Mouse (Mus musculus): ENCODE results near the gene Arid2. TPM values are rescaled to one million over a fixed set of nuclear protein-coding genes. Genes with fewer than 3 reads are reported as not detected.
"Not testable (repeated sequence)": the region's sequence is repeated elsewhere in the genome, so short reads cannot be mapped to it uniquely, and the experiment has no call there.

The Arid2 gene
- 22.9 and 29.6 TPM in 2 replicates for polyA plus RNA-seq (2011; ENCODE audit: insufficient read length, low read depth, missing spikeins)

- Histone ChIP-seq H3K27ac (ENCODE audit: insufficient read depth, low read length) (peak within 1 kb of the TSS; percentile 96), H3K4me1 (ENCODE audit: control insufficient read depth, insufficient read depth, low read length) (peaks cover 6% of the 10 kb centered on the region; the same call in 1 of the 2 replicates), H3K4me3 (ENCODE audit: insufficient read depth, low read length) (peak within 1 kb of the TSS; percentile 95)
- no peak for TF ChIP-seq CTCF (IDR thresholded peaks at IDR 0.05; ENCODE audit: borderline replicate concordance, insufficient read depth, low read length)
- peak; percentile 22; the same call in 1 of the 2 replicates for TF ChIP-seq POLR2A (IDR thresholded peaks at IDR 0.05; ENCODE audit: low read depth, low read length)
These were observed at the start of gene Arid2 for GRCm38 (mm10) chr15:96287369-96287975. Gene Arid2 (plus strand): TSS chr15:96287518.

DNA sequence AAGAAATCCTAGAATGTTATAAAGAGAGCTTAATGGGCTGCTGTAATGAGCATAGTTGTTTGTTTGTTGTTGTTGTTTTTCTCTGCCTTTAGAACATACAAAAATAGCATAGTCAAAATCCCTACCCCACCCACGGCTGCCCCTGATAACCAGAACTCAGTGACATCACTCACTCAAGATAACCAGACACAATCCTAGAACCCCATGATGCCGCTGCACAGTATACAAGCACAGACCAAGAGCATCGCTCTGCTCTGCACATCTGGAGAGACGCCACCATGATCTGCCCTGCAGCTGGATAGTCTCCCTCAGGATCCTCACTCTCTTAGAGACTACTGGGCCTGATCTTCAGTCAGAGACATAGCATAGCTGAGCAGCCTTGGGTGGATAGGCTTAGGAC, 49.2 kb upstream of the Arid2 start:
- no peaks in the 10 kb centered on the region for H3K4me1 ChIP-seq (ENCODE audit: control insufficient read depth, insufficient read depth, low read length)
- H3K27ac ChIP-seq (ENCODE audit: insufficient read depth, low read length): no peak overlapping the region
- H3K4me3 ChIP-seq (ENCODE audit: insufficient read depth, low read length): no peak overlapping the region
- TF ChIP-seq CTCF (IDR thresholded peaks at IDR 0.05; ENCODE audit: borderline replicate concordance, insufficient read depth, low read length): no peak
- TF ChIP-seq POLR2A (IDR thresholded peaks at IDR 0.05; ENCODE audit: low read depth, low read length): no peak

GRCm38 (mm10) chr15:96244171-96244570, 43.1 kb upstream of the Arid2 start:
- Histone ChIP-seq H3K27ac (ENCODE audit: insufficient read depth, low read length) (no peak overlapping the region), H3K4me3 (ENCODE audit: insufficient read depth, low read length) (no peak overlapping the region), H3K4me1 (ENCODE audit: control insufficient read depth, insufficient read depth, low read length) (no peaks in the 10 kb centered on the region)
- TF ChIP-seq POLR2A (IDR thresholded peaks at IDR 0.05; ENCODE audit: low read depth, low read length) (no peak), CTCF (IDR thresholded peaks at IDR 0.05; ENCODE audit: borderline replicate concordance, insufficient read depth, low read length) (no peak)

DNA sequence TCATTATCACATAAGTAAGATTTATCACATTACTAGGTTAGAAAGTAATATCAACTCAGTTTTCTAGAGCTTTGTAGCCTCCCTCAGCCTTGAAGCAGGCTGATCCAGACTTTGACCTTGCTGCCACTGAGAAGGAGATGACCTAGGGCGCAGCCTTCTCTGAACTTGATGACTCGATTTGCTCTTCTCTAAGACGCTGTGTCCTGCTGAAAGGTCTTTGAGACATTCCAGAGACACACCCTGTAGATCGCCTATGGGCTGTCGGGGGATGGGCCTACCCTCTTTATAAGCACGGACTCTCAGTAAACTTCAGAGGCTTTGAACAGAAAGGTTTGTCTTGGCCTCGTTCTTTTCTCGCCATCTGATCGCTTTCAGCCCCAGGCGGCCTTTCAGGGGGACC, 42.6 kb upstream of the Arid2 start:
- not testable (repeated sequence) for H3K4me3 ChIP-seq (ENCODE audit: insufficient read depth, low read length); H3K27ac ChIP-seq (ENCODE audit: insufficient read depth, low read length); H3K4me1 ChIP-seq (ENCODE audit: control insufficient read depth, insufficient read depth, low read length)

GRCm38 (mm10) chr15:96253827-96254226, 33.5 kb upstream of the Arid2 start:
- H3K4me1 ChIP-seq (ENCODE audit: control insufficient read depth, insufficient read depth, low read length): no peaks in the 10 kb centered on the region
- H3K27ac ChIP-seq (ENCODE audit: insufficient read depth, low read length): no peak overlapping the region
- no peak overlapping the region for H3K4me3 ChIP-seq (ENCODE audit: insufficient read depth, low read length)
- TF ChIP-seq POLR2A (IDR thresholded peaks at IDR 0.05; ENCODE audit: low read depth, low read length) (no peak), CTCF (IDR thresholded peaks at IDR 0.05; ENCODE audit: borderline replicate concordance, insufficient read depth, low read length) (no peak)

- Histone ChIP-seq H3K27ac (ENCODE audit: insufficient read depth, low read length) (no peak overlapping the region), H3K4me3 (ENCODE audit: insufficient read depth, low read length) (no peak overlapping the region), H3K4me1 (ENCODE audit: control insufficient read depth, insufficient read depth, low read length) (no peaks in the 10 kb centered on the region)
- no peak for TF ChIP-seq POLR2A (IDR thresholded peaks at IDR 0.05; ENCODE audit: low read depth, low read length)
These were observed 33.0 kb upstream of the Arid2 start for GRCm38 (mm10) chr15:96254356-96254755.

- TF ChIP-seq CTCF (IDR thresholded peaks at IDR 0.05; ENCODE audit: borderline replicate concordance, insufficient read depth, low read length) (no peak), POLR2A (IDR thresholded peaks at IDR 0.05; ENCODE audit: low read depth, low read length) (no peak)
- H3K4me3 ChIP-seq (ENCODE audit: insufficient read depth, low read length): no peak overlapping the region
These were observed 29.5 kb upstream of the Arid2 start for GRCm38 (mm10) chr15:96257781-96258180.

DNA sequence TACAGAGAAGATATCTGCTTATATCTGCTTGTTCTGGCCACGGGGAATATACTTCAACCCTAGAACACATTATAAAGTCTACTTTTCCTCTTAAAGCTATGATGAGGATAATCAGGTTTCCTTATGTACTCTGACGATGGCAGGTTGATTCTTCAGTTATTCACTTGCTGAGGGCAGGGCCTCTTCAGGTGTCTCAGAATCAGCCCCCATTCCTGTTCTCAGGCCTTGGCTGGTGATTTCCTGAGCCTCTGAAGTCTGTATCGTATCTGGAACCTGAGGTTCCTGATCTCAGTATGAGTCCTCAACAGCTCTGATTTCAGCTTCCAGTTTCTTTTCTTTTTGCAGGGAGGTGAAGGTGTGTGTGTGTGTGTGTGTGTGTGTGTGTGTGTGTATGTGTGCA, 22.7 kb upstream of the Arid2 start:
- Histone ChIP-seq H3K4me1 (ENCODE audit: control insufficient read depth, insufficient read depth, low read length) (no peaks in the 10 kb centered on the region), H3K4me3 (ENCODE audit: insufficient read depth, low read length) (no peak overlapping the region), H3K27ac (ENCODE audit: insufficient read depth, low read length) (no peak overlapping the region)
- TF ChIP-seq CTCF (IDR thresholded peaks at IDR 0.05; ENCODE audit: borderline replicate concordance, insufficient read depth, low read length): no peak
- TF ChIP-seq POLR2A (IDR thresholded peaks at IDR 0.05; ENCODE audit: low read depth, low read length): no peak

More at GRCm38 (mm10) chr15:96257781-96258180, 29.5 kb upstream of the Arid2 start:
- H3K27ac ChIP-seq (ENCODE audit: insufficient read depth, low read length): no peak overlapping the region
- H3K4me1 ChIP-seq (ENCODE audit: control insufficient read depth, insufficient read depth, low read length): no peaks in the 10 kb centered on the region

GRCm38 (mm10) chr15:96267933-96268332, 19.4 kb upstream of the Arid2 start:
- TF ChIP-seq POLR2A (IDR thresholded peaks at IDR 0.05; ENCODE audit: low read depth, low read length) (no peak), CTCF (IDR thresholded peaks at IDR 0.05; ENCODE audit: borderline replicate concordance, insufficient read depth, low read length) (no peak)
- Histone ChIP-seq H3K27ac (ENCODE audit: insufficient read depth, low read length) (no peak overlapping the region), H3K4me3 (ENCODE audit: insufficient read depth, low read length) (no peak overlapping the region), H3K4me1 (ENCODE audit: control insufficient read depth, insufficient read depth, low read length) (no peaks in the 10 kb centered on the region)

GRCm38 (mm10) chr15:96268610-96269009, 18.7 kb upstream of the Arid2 start:
- Histone ChIP-seq H3K4me1 (ENCODE audit: control insufficient read depth, insufficient read depth, low read length) (no peaks in the 10 kb centered on the region), H3K27ac (ENCODE audit: insufficient read depth, low read length) (no peak overlapping the region), H3K4me3 (ENCODE audit: insufficient read depth, low read length) (no peak overlapping the region)
- TF ChIP-seq POLR2A (IDR thresholded peaks at IDR 0.05; ENCODE audit: low read depth, low read length): no peak

- Histone ChIP-seq H3K27ac (ENCODE audit: insufficient read depth, low read length) (no peak overlapping the region), H3K4me1 (ENCODE audit: control insufficient read depth, insufficient read depth, low read length) (no peaks in the 10 kb centered on the region), H3K4me3 (ENCODE audit: insufficient read depth, low read length) (no peak overlapping the region)
- no peak for TF ChIP-seq CTCF (IDR thresholded peaks at IDR 0.05; ENCODE audit: borderline replicate concordance, insufficient read depth, low read length)
- TF ChIP-seq POLR2A (IDR thresholded peaks at IDR 0.05; ENCODE audit: low read depth, low read length): no peak
These were observed 17.9 kb upstream of the Arid2 start for GRCm38 (mm10) chr15:96269402-96269801.
